In the genomic region with DNA sequence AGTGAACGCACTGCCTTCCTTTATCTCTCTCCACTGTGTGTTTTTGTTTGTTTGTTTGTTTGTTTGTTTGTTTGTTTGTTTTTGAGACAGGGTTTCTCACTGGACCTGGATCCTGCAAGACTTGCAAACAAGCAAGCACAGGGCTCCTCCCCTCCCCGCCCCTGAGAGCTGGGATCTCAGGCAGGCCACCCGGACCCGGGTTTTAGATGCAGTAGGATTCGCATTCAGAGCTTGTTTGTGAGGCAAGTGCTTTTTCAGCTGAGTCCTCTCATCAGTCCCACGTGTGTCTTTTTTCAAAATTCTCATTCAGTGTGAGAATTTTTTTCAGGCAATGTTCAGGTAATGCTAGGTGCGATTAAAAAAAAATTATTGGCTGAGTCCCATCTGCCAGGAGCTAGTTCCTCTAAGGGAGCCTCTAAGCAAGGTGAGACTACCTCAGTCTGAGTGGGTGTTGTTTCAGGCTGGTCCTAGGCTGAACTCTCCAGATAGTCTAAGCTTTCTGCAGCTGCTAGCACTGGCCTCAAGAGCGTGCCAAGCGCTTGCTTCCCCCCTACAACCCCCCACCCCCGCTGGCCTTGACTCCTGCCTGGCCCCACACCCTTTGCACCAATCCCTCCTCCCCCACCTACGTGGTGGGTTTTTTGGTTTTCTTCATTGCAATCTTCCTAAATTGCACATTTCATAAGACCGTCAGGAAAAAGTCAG, we compare ENCODE assay signal across 7 mouse cellular contexts.
A peak's percentile ranks its signal among the peaks of the same experiment; 100 is the strongest.
DNase-seq lines count a peak whose midpoint lies in the region; ATAC-seq and TF ChIP-seq lines count a peak whose summit lies in the region.

No protein-coding gene starts in this region.

- H3K4me1 ChIP-seq in lung, embryonic 15.5 days: peaks cover 26% of the 10 kb centered on the region
- H3K4me1 ChIP-seq in forebrain, embryonic 11.5 days (replicated peaks; ENCODE audit: control insufficient read depth, insufficient read depth, low read length): peaks cover 10% of the 10 kb centered on the region; the same call in 1 of the 2 replicates
- peaks cover 22% of the 10 kb centered on the region for H3K4me1 ChIP-seq in intestine, embryonic 14.5 days (replicated peaks; ENCODE audit: control insufficient read depth, insufficient read depth, low read length)
- peaks cover 19% of the 10 kb centered on the region for H3K4me1 ChIP-seq in neural tube, embryonic 12.5 days
- no peaks in the 10 kb centered on the region for H3K4me1 ChIP-seq in cerebellum, adult 2 months (ENCODE audit: control insufficient read depth, insufficient read depth, low read length)

- H3K9me3 ChIP-seq in lung, embryonic 15.5 days: no peaks in the 10 kb centered on the region
- H3K9me3 ChIP-seq in forebrain, embryonic 11.5 days (ENCODE audit: control insufficient read depth, low read length): no peaks in the 10 kb centered on the region
- no peaks in the 10 kb centered on the region for H3K9me3 ChIP-seq in intestine, embryonic 14.5 days (ENCODE audit: control insufficient read depth, low read length)
- H3K9me3 ChIP-seq in neural tube, embryonic 12.5 days: no peaks in the 10 kb centered on the region

- TF ChIP-seq CTCF in cerebellum, adult 2 months (IDR thresholded peaks at IDR 0.05; ENCODE audit: borderline replicate concordance, insufficient read depth, low read depth, low read length): no peak

- peak overlapping the region; percentile 42 for H3K4me3 ChIP-seq in lung, embryonic 15.5 days
- no peak overlapping the region; the same call in 1 of the 2 replicates for H3K4me3 ChIP-seq in forebrain, embryonic 11.5 days (ENCODE audit: low read depth, low read length)
- peak overlapping the region; percentile 26; the same call in 1 of the 2 replicates for H3K4me3 ChIP-seq in intestine, embryonic 14.5 days (ENCODE audit: low read depth, low read length)
- peak overlapping the region; percentile 16; the same call in 1 of the 2 replicates for H3K4me3 ChIP-seq in neural tube, embryonic 12.5 days
- no peak overlapping the region for H3K4me3 ChIP-seq in cerebellum, adult 2 months (replicated peaks; ENCODE audit: insufficient read depth, low read depth, low read length)

- peak overlapping the region; percentile 51 for H3K9ac ChIP-seq in lung, embryonic 15.5 days
- H3K9ac ChIP-seq in forebrain, embryonic 11.5 days (ENCODE audit: low read length): peak overlapping the region; percentile 66
- peak overlapping the region; percentile 56 for H3K9ac ChIP-seq in intestine, embryonic 14.5 days (ENCODE audit: low read length)
- H3K9ac ChIP-seq in neural tube, embryonic 12.5 days: peak overlapping the region; percentile 48

- H3K27me3 ChIP-seq in lung, embryonic 15.5 days: no peaks in the 10 kb centered on the region; the same call in 1 of the 2 replicates
- no peaks in the 10 kb centered on the region for H3K27me3 ChIP-seq in forebrain, embryonic 11.5 days (ENCODE audit: control insufficient read depth, insufficient read depth, low read length)
- no peaks in the 10 kb centered on the region for H3K27me3 ChIP-seq in intestine, embryonic 14.5 days (replicated peaks; ENCODE audit: control insufficient read depth, insufficient read depth, low read length)
- H3K27me3 ChIP-seq in neural tube, embryonic 12.5 days (replicated peaks): no peaks in the 10 kb centered on the region
- no peaks in the 10 kb centered on the region; the same call in 1 of the 2 replicates for H3K27me3 ChIP-seq in cerebellum, adult 2 months (ENCODE audit: control insufficient read depth, insufficient read depth, low read length)

- no peak for DNase-seq in lung, postnatal 4 days
- DNase-seq in forebrain, embryonic 11.5 days (ENCODE audit: low spot score): peak; percentile 74
- DNase-seq in intestine, embryonic 14.5 days (ENCODE audit: low spot score): no peak
- no peak for DNase-seq in layer of hippocampus, adult 18-20 months (ENCODE audit: low spot score in 2 of 2)
- no peak for DNase-seq in cerebellum, adult 2 months

- peak; percentile 29 for ATAC-seq in lung, embryonic 15.5 days (ENCODE audit: borderline replicate concordance, extremely low read depth, low FRiP score, low TSS enrichment)
- ATAC-seq in forebrain, embryonic 11.5 days (replicated peaks; ENCODE audit: low FRiP score): peak; percentile 34; the same call in 1 of the 2 replicates
- peak; percentile 53 for ATAC-seq in intestine, embryonic 14.5 days (replicated peaks; ENCODE audit: low FRiP score, low TSS enrichment, low read depth)
- peak; percentile 52 for ATAC-seq in neural tube, embryonic 12.5 days (ENCODE audit: low FRiP score, low read depth)

- 26% methylated on average over 12 of the region's 12 CpGs for WGBS in lung, embryonic 15.5 days
- 48% methylated on average over 12 of the region's 12 CpGs for WGBS in forebrain, embryonic 11.5 days
- 37% methylated on average over 12 of the region's 12 CpGs for WGBS in intestine, embryonic 14.5 days
- WGBS in neural tube, embryonic 12.5 days: 47% methylated on average over 12 of the region's 12 CpGs
- WGBS in cerebellum, adult 2 months: 35% methylated on average over 12 of the region's 12 CpGs

- no peak for TF ChIP-seq POLR2A in cerebellum, adult 2 months (IDR thresholded peaks at IDR 0.05; ENCODE audit: borderline replicate concordance, insufficient read depth, low read length)

- peak overlapping the region; percentile 93 for H3K27ac ChIP-seq in lung, embryonic 15.5 days
- H3K27ac ChIP-seq in forebrain, embryonic 11.5 days (ENCODE audit: low read depth, low read length): peak overlapping the region; percentile 93
- peak overlapping the region; percentile 96 for H3K27ac ChIP-seq in intestine, embryonic 14.5 days (ENCODE audit: low read depth)
- H3K27ac ChIP-seq in neural tube, embryonic 12.5 days: peak overlapping the region; percentile 90
- no peak overlapping the region for H3K27ac ChIP-seq in cerebellum, adult 2 months (ENCODE audit: insufficient read depth, low read length)

- H3K36me3 ChIP-seq in lung, embryonic 15.5 days: no peaks in the 10 kb centered on the region
- H3K36me3 ChIP-seq in forebrain, embryonic 11.5 days (ENCODE audit: control insufficient read depth, insufficient read depth, low read length): no peaks in the 10 kb centered on the region
- H3K36me3 ChIP-seq in intestine, embryonic 14.5 days (ENCODE audit: control insufficient read depth, insufficient read depth, low read length): no peaks in the 10 kb centered on the region
- no peaks in the 10 kb centered on the region for H3K36me3 ChIP-seq in neural tube, embryonic 12.5 days

- peak overlapping the region; percentile 79 for H3K4me2 ChIP-seq in lung, embryonic 15.5 days
- peak overlapping the region; percentile 52 for H3K4me2 ChIP-seq in forebrain, embryonic 11.5 days (ENCODE audit: low read depth, low read length, severe bottlenecking)
- peak overlapping the region; percentile 59 for H3K4me2 ChIP-seq in intestine, embryonic 14.5 days (ENCODE audit: low read length)
- peak overlapping the region; percentile 56 for H3K4me2 ChIP-seq in neural tube, embryonic 12.5 days (replicated peaks)

Comparison
In these comparisons a context has a peak if more than half of its experiments do, and no peak if none do; other contexts are left out.
1. H3K4me3 ChIP-seq: peak in lung, embryonic 15.5 days (single experiment), intestine, embryonic 14.5 days (single experiment) and neural tube, embryonic 12.5 days (single experiment); none in forebrain, embryonic 11.5 days (single experiment) and cerebellum, adult 2 months (single experiment).
2. Peak in every context shown above with its lines, with median percentiles within 50 percentile points of each other: ATAC-seq, H3K4me2 ChIP-seq and H3K9ac ChIP-seq.